Mouse (Mus musculus): ENCODE results near the gene Zfr.

DNA sequence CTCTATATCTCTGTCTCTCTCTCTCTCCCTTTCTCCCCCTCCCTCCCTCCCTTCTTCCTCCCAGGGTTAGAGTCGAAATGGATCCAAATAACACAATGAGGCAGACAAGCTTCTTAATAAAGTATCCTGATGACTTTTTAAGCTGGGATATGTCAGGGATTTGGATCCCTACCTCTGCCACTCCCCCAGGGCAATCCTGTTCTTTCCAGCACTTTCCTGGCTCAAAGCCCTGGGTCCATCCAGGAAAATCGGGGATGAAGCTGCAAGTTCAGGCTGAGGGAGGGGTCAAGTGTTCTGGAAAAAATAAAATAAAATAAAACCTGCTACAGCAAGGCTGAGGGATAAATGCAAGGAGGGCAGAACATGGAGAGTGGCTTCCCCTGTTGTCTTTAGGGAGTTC, 49.7 kb upstream of the Zfr start:
- TF ChIP-seq CTCF (IDR thresholded peaks at IDR 0.05; ENCODE audit: borderline replicate concordance, control insufficient read depth, extremely low read depth, insufficient read depth, low read length, poor library complexity) (no peak), POLR2A (IDR thresholded peaks at IDR 0.05; ENCODE audit: control insufficient read depth, extremely low read depth, insufficient read depth, low read length, poor library complexity) (no peak)
